ENCODE assay signal across 10 mouse cellular contexts in the genomic region with DNA sequence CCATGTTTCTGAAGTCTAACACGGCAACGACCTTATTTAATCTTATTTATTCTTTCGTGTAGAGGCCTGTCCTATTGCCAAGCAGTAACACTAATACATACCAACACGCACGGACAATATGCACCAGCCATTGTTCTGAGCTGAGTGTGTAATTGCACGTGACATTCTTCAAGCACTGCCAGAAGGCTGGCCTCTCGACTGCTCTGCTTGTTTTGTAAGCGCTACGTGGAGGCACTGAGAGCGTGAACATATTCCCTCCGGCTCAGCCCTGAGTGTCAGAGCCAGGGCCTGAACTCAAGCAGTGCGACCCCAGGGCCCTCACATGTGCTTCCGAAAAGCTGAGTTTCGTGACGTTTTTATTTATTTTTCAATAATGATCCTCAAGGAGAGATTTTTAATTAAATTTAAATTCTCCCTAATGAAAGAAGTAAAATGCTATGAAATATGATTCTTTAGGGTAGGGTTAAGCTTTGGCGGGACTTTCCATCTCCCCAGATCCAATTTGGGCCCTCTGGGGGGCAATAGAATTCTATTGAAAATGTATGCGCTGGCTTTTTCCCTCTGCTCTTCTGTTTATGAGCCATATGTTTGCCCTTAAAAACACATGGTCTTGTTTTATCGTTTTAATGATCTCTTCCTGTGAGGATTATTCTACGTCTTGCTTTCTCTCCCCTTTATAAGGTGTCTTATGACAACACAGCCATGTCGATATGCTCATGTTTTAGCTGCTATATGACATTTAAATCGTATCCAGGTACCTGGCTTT. TPM values are rescaled to one million over a fixed set of nuclear protein-coding genes. Genes with fewer than 3 reads are reported as not detected.
A peak's percentile ranks its signal among the peaks of the same experiment; 100 is the strongest.
DNase-seq lines count a peak whose midpoint lies in the region; ATAC-seq and TF ChIP-seq lines count a peak whose summit lies in the region.
"Had no signal": no experiment of that assay in that cellular context is flagged by ENCODE, and none has a peak within 500 bp of the region (broad histone marks: within the 10 kb centered on the region; RNA-seq: fewer than 3 reads in every experiment).

No protein-coding gene starts in this region.

- TF ChIP-seq CTCF in heart, postnatal 0 days (IDR thresholded peaks at IDR 0.05; ENCODE audit: low read depth), result no peak

- no peak for TF ChIP-seq EP300 in heart, postnatal 0 days (IDR thresholded peaks at IDR 0.05; ENCODE audit: low read depth)

- H3K9me3 ChIP-seq in heart, postnatal 0 days (replicated peaks; ENCODE audit: control insufficient read depth, low read length), result no peaks in the 10 kb centered on the region
- H3K9me3 ChIP-seq in embryonic facial prominence, embryonic 14.5 days (ENCODE audit: control insufficient read depth, low read length), result peaks cover 6% of the 10 kb centered on the region; the same call in 1 of the 2 replicates
- H3K9me3 ChIP-seq in limb, embryonic 10.5 days (replicated peaks), result no peaks in the 10 kb centered on the region
- H3K9me3 ChIP-seq: liver, embryonic 15.5 days had no signal

- no peak for DNase-seq in heart, postnatal 0 days (ENCODE audit: low spot score)
- DNase-seq in heart, adult 9 months (ENCODE audit: low spot score in 2 of 2), result no peak
- DNase-seq in embryonic facial prominence, embryonic 14.5 days (ENCODE audit: low spot score), result peak; percentile 89
- peak; percentile 63 for DNase-seq in limb, embryonic 10.5 days (ENCODE audit: low spot score)
- DNase-seq in retina, embryonic 14.5 days (ENCODE audit: low spot score), result peak; percentile 44
- no peak for DNase-seq in thymus, postnatal 10 days (ENCODE audit: low spot score in 2 of 2)
- no peak for DNase-seq in thymus, postnatal 25 days
- DNase-seq in ovary, adult 18-20 months (ENCODE audit: low spot score), result no peak
- DNase-seq: kidney, postnatal 14 days had no signal

- ATAC-seq in heart, postnatal 0 days (ENCODE audit: insufficient read depth, low read depth), result peak; percentile 62; the same call in 1 of the 2 replicates
- ATAC-seq in embryonic facial prominence, embryonic 14.5 days (ENCODE audit: low read depth), result peak; percentile 77

- H3K27me3 ChIP-seq in heart, postnatal 0 days (ENCODE audit: control insufficient read depth, insufficient read depth, low read length), result no peaks in the 10 kb centered on the region
- no peaks in the 10 kb centered on the region for H3K27me3 ChIP-seq in embryonic facial prominence, embryonic 14.5 days (replicated peaks; ENCODE audit: control insufficient read depth, insufficient read depth, low read length)
- no peaks in the 10 kb centered on the region for H3K27me3 ChIP-seq in limb, embryonic 10.5 days (ENCODE audit: low read depth, poor library complexity, severe bottlenecking)
- H3K27me3 ChIP-seq: liver, embryonic 15.5 days had no signal

- no peak overlapping the region for H3K4me2 ChIP-seq in heart, postnatal 0 days (ENCODE audit: low read depth, low read length)
- H3K4me2 ChIP-seq in embryonic facial prominence, embryonic 14.5 days (ENCODE audit: low read depth, low read length), result no peak overlapping the region
- H3K4me2 ChIP-seq: liver, embryonic 15.5 days had no signal

- 0 out of 2 replicates have a peak overlapping the region, but pooled peaks have one; percentile 9 for H3K27ac ChIP-seq in heart, postnatal 0 days (ENCODE audit: low read depth)
- peak overlapping the region; percentile 30 for H3K27ac ChIP-seq in embryonic facial prominence, embryonic 14.5 days (replicated peaks; ENCODE audit: low read depth, low read length)
- H3K27ac ChIP-seq in limb, embryonic 10.5 days, result peak overlapping the region; percentile 75
- H3K27ac ChIP-seq: liver, embryonic 15.5 days had no signal

- no peaks in the 10 kb centered on the region; the same call in 1 of the 2 replicates for H3K4me1 ChIP-seq in heart, postnatal 0 days (ENCODE audit: control insufficient read depth, insufficient read depth)
- H3K4me1 ChIP-seq in embryonic facial prominence, embryonic 14.5 days (ENCODE audit: control insufficient read depth, insufficient read depth, low read length), result peaks cover 54% of the 10 kb centered on the region
- peaks cover 92% of the 10 kb centered on the region for H3K4me1 ChIP-seq in limb, embryonic 10.5 days
- H3K4me1 ChIP-seq: liver, embryonic 15.5 days had no signal

- WGBS in heart, postnatal 0 days, result 64% methylated on average over 21 of the region's 21 CpGs
- WGBS in embryonic facial prominence, embryonic 14.5 days, result 27% methylated on average over 21 of the region's 21 CpGs
- 42% methylated on average over 21 of the region's 21 CpGs for WGBS in limb, embryonic 10.5 days

- no peak overlapping the region for H3K9ac ChIP-seq in heart, postnatal 0 days (replicated peaks; ENCODE audit: low read depth, low read length)
- no peak overlapping the region for H3K9ac ChIP-seq in embryonic facial prominence, embryonic 14.5 days (ENCODE audit: low read depth, low read length)
- H3K9ac ChIP-seq: liver, embryonic 15.5 days had no signal

- H3K4me3 ChIP-seq in heart, postnatal 0 days (ENCODE audit: low read depth, low read length), result no peak overlapping the region
- H3K4me3 ChIP-seq in embryonic facial prominence, embryonic 14.5 days (ENCODE audit: low read depth, low read length), result no peak overlapping the region
- no peak overlapping the region for H3K4me3 ChIP-seq in limb, embryonic 10.5 days
- H3K4me3 ChIP-seq: liver, embryonic 15.5 days had no signal

- H3K36me3 ChIP-seq in heart, postnatal 0 days (replicated peaks; ENCODE audit: control insufficient read depth, insufficient read depth, low read length), result no peaks in the 10 kb centered on the region
- H3K36me3 ChIP-seq in embryonic facial prominence, embryonic 14.5 days (ENCODE audit: control insufficient read depth, insufficient read depth, low read length), result peaks cover 28% of the 10 kb centered on the region
- peaks cover 83% of the 10 kb centered on the region for H3K36me3 ChIP-seq in limb, embryonic 10.5 days
- H3K36me3 ChIP-seq: liver, embryonic 15.5 days had no signal

RNA-seq across cellular contexts. Expression of a gene that starts 52.5 kb away (rescaled TPM):
- 13.3 and 16.5 TPM in 2 replicates for total RNA-seq in heart, postnatal 0 days (2014; rRNA removed; ENCODE audit: low replicate concordance)
- polyA plus RNA-seq in heart, postnatal 0 days (2015; fragmentation: Nextera tagmentation; extraction: Ambion mirVana), result 11.6 TPM in 2 replicates
- polyA plus RNA-seq in embryonic facial prominence, embryonic 14.5 days (2014; fragmentation: Nextera tagmentation; extraction: Ambion mirVana), result 115 and 137 TPM in 2 replicates
- 197 and 253 TPM in 2 replicates for polyA plus RNA-seq in limb, embryonic 10.5 days (2016; fragmentation: Nextera tagmentation; extraction: Ambion mirVana)

Comparison
In these comparisons a context has a peak if more than half of its experiments do, and no peak if none do; other contexts are left out.
1. DNase-seq: peak in embryonic facial prominence, embryonic 14.5 days (single experiment), limb, embryonic 10.5 days (single experiment) and retina, embryonic 14.5 days (single experiment); none in heart, postnatal 0 days (single experiment), heart, adult 9 months (0 of 2), thymus, postnatal 10 days (0 of 2), thymus, postnatal 25 days (single experiment) and ovary, adult 18-20 months (single experiment).
2. H3K27ac ChIP-seq: peak in every context shown above with its lines; median percentile 75 in limb, embryonic 10.5 days; 30 in embryonic facial prominence, embryonic 14.5 days; 9 in heart, postnatal 0 days.